Mouse (Mus musculus) skeletal muscle tissue, adult 2 months (tissue): ENCODE data around the gene Ass1.

Source experiments
- DNase-seq: peaks from one replicate; pipeline ENCODE4 v3.0.0-alpha.2; 2012; ENCODE audit warnings: low read depth, low spot score

Ass1 gene

GRCm38 (mm10) chr2:31469931-31470682 lies at the start of gene Ass1:
Ass1 (plus strand) TSS chr2:31470207.
- peak; percentile 54 for DNase-seq

DNA sequence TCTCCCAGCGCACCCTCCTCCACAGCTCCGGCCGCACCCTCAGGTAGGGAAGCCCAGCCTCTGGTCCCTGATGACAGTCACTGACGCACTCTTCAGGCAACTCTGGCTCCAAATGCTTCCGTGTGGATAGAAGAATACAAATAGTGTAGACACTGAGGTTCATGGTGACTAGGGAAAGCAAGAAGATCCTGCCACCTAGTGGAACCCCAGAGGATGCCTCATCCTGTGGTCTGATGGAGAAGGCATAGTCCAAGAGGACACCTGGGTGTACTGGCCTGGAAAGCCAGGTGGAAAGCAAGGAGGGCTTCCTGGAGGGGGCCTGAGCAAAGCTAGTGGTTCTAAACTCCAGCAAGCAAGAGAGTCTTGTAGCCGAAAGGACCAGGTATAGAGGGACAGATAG lies 49.1 kb upstream of the Ass1 start:
- no peak for DNase-seq

DNA sequence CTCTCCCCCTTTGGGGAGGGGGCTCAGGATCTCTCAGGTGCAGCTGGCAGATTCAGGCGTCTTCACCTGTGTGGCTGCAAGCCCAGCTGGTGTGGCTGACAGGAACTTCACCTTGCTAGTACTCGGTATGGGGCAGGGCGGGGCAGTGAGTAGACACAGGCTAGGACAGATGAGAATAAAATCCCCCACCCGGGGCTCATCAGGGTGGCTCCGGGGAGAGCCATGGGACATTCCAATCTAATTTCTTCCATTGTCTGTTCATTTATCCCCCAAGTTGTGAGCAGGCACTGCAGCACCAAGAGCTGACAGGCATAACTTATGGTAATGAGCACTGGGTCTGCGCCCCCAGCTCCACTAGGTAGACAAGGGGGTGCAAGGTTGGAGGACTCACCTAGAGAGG lies 47.4 kb upstream of the Ass1 start:
- DNase-seq = no peak

DNA sequence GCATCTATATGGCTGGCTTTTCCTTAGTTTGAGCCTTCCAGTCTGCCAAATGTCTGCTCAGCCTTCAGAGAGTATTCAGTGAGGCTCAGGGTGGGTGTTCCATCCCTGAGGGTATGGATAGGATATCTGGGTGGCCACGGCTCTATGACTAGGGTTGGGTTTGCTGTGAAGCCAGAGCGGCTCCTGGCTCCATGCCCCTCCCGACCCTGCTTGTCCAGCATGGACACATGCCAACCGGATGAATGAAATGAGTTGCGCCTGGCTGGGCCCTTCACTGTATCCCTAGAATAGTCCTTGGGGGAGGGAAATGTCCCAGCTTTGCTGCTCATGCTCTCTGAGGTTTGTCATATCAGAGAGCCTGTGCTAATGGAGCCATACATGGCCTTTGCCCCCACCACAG lies 38.5 kb upstream of the Ass1 start:
- no peak for DNase-seq

GRCm38 (mm10) chr2:31434746-31435145 lies 35.3 kb upstream of the Ass1 start:
- DNase-seq = no peak

DNA sequence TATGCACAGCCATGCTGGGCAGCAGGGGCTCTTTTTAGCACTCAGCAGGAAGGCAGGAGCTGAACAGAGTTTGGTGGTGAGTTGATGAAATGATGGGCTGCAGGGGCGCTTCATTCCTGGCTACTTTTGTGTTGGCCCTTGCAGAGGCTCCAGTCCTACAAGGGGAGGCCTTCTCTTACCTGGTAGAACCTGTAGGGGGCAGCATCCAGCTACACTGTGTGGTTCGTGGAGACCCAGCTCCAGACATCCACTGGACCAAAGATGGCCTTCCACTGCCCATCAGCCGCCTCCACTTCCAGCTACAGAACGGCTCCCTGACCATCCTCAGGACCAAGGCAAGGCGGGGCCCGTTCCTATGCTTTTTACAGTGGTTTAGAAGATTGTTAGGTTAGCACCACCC lies 34.4 kb upstream of the Ass1 start:
- DNase-seq = no peak

DNA sequence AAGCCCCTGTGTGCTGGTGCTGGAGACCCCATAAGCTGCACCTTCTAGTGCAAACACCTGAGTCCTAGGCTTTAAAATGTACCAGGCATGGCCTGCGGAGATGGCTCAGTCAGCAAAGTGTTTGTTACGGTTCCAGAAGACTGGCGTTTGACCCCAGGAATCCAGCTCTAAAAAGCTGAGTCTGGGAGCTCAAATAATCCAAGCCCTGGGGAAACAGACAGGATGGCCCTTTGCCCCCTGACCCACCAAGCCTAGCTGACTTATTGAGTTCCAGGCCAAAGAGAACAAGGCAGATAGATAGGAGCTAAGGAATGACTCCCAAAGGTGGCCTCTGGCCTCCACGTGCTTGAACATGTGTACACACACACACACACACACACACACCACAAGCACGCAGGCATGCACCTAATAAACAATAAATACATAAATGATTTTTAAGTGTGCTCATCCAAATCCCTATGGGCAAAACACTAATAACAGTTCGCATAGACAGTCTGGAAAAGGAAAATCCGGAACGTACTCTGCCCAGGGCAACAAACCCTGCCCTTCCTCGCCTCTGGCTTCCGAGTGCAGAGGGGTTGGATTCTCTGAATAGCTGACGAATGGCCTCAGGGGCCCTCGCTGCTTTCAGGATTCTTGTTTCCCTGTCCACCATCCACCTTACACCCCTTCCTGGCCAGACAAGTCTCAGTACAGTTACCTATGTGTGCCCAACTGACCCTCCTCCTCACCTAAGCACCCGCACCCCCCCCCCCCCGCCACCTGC lies 32.3 kb upstream of the Ass1 start:
- no peak for DNase-seq

GRCm38 (mm10) chr2:31439576-31439975 lies 30.4 kb upstream of the Ass1 start:
- DNase-seq = no peak

DNA sequence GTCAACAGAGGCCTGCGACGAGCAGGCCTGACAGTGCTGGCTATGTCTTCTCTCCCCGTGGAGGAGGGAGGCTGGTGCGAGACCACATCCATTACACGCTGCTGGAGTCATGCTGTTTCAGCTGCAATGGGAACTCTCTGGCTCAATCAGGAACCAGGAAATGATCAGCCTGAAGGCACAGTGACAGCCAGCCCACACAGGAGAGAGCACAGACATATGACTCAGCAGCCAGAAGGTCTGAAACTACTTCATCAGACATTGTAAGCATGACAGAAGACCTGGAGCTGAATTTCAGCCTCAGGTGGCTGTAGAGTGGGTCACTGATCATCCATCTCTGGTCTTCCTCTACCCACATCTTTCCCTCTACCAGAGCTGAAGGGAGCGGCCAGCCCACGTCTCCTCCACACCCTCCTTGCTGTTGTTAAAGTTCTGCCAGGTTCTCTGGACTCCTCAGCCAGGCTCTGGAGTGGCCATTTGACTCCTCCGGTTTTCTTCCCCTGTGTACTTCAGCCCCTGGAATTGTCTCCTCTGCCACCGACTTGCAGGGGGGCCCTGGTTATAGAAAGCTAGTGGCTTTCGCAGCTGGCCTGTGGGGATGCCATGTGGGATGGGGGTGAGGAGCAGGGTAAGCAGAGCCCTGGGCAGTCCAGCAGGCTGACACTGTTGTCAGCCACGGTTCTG lies 27.4 kb upstream of the Ass1 start:
- DNase-seq = peak; percentile 27

GRCm38 (mm10) chr2:31446036-31446435 lies 24.0 kb upstream of the Ass1 start:
- DNase-seq = no peak

DNA sequence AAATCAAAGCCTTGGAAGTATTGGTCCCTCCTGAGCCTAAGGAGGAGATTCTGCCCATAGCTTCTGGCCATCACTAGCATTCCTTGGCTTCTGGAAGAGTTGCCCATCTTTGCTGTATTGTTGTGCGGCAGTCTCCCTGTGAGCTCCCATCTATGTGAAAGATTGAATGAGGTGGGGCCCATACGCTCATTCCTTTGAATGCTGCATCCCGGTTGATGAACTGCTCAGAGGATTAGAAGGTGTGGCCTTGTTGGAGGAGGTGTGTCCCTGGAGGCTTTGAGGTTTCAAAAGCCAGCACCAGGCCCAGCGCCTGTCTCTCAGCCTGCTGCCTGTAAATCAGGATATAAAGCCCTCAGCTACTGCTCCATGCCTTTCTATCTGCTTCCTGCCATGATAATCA lies 23.6 kb upstream of the Ass1 start:
- no peak for DNase-seq

- no peak for DNase-seq
These were observed 22.5 kb upstream of the Ass1 start for GRCm38 (mm10) chr2:31447536-31447935.

DNA sequence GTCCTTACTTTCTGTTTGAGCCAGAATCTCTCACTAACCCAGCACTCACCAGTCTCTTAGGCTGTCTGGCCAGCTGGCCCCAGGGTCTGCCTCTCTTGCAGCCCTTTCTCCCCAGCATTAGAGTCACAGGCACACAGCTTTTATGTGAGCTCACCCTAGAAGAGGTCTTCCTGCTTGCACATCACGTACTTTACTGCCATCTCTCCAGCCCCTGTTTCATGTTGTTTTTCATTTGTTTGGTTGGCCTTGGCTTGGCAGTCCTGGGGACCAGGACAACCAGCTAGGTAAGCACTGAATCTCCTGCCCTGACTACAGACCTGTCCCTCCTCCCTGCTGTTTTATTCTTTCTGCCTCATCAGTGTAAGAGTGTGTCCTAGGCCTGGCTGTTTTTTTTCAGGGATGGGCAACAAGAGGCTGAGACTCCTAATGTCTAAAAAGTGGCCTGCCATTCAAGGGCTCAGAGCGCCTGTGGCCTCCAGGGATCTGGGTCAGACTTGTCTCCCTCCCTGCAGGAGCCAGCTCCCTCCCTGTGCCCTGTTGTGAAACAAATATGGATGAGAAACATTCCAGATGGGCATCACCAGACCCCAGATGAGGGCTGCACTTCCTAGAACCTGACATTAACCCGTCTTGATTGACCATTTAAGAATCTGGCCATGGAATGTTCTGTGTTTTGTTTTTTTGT lies 21.1 kb upstream of the Ass1 start:
- no peak for DNase-seq

DNA sequence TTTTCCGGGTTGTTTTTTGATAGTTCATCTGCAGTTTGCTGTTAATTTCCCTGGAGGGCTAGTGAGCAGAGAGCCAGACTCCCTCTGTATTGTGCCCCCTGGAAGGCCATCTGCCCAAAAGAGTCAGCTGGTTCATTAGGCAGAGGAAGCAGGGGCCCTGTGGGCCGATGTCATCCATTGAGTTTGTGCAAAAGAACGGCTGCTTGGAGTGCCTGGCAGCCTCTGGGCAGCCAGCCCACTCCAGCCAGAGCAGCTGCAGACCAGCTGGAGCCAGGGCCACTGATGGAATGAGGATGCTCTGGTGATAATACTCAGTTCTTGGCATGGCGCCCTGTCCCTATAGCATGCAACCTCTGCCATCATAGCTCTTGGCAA lies 20.6 kb upstream of the Ass1 start:
- peak; percentile 21 for DNase-seq

- DNase-seq = no peak
These were observed 20.1 kb upstream of the Ass1 start for GRCm38 (mm10) chr2:31449902-31450301.

DNA sequence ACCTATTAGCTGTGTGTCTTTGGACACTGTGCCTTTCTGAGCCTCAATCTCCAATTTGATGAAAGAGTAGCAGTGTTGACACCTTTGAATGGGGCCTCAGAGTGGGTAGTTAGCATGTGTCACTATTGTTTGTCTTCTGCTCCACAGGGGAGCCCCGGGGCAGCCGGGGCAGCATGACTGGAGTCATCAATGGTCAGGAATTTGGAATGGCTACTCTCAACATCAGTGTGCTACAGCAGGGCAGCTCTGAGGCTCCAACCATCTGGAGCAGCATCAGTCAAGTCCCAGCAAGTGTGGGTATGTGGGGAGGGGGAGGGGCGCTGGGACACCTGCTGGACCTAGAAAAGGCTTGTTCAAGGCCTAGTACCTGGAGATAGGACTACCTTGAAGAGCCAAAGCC lies 19.3 kb upstream of the Ass1 start:
- no peak for DNase-seq

DNA sequence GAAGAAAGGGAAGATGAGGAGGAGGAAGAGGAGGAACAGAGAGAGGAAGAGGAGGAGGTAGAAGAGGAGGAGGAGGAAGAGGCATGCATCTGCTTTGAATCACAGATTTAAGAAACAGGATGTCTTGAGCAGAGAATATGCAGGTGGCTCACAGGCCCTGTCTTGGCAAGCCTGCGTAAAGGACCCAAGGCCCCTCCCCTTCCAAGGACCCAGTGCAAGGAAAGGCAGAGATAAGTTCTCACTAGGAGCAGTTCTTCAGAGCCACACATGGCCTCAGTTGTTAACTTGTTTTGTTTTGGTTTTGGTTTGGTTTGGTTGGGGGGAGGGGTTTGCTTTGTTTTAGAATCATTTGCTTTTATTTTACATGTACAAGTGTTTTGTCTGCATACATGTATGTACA lies 18.5 kb upstream of the Ass1 start:
- DNase-seq = no peak

- DNase-seq = no peak
These were observed 17.0 kb upstream of the Ass1 start for GRCm38 (mm10) chr2:31453011-31453410.

- no peak for DNase-seq
These were observed 16.3 kb upstream of the Ass1 start for GRCm38 (mm10) chr2:31453559-31454177.

GRCm38 (mm10) chr2:31454280-31454679 lies 15.7 kb upstream of the Ass1 start:
- no peak for DNase-seq

DNA sequence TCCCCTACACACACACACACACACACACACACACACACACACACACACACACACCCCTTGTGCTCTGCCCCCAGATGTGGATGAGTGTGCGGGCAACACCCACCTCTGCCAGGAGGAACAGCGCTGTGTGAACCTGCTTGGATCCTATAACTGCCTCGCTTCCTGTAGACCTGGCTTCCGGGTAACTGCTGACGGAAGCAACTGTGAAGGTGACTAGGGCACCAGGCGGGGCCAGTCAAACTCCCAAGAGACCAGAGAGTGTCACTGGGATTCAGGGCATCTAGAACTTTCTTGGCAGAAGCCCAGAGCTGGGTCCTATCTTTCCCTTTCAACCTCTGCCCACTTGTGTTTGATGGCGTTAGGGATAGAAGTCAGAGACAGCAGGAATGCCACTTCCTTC lies 14.6 kb upstream of the Ass1 start:
- no peak for DNase-seq

DNA sequence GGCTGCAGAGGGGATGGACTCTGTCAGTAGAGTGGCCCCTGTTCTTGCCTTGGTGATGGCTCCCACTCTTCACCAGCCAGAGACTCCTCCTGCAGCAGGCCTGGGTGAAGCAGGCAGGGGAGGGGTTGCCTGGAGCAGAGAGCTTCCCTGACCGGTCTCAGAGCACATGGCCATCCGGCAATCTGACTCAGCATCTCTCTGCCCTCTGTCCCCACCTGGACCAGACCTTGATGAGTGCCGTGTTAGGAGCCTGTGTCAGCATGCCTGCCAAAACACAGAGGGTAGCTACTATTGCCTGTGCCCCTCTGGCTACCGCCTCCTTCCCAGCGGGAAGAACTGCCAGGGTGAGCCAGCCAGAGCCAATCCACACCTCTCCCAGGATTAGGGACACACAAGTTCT lies 11.5 kb upstream of the Ass1 start:
- DNase-seq = no peak
